Mouse (Mus musculus): Measurements from ENCODE around the gene Cd300lg.
A peak's percentile ranks its signal among the peaks of the same experiment; 100 is the strongest.

The Cd300lg gene

DNA sequence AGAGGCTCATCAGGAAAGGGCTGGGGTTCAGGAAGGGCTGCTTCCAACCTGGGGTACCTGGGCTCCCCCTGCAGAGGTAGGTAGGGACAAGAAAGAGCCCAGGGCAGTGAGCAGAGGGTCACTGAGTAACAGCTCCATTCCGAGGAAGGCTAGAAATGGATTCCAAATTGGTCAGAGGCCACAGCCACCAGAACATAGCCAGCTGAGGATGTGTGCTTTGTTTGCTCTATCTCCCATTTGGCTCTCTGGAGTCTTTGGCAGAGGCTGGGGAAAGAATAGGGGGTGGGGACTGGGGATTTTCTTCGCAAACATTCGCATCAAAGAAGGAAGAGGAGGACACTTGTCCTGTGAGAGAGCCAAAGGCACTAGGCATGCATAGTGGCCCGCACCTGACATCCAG is 10.6 kb downstream of the Cd300lg start:
- no peak for DNase-seq (ENCODE audit: low read depth, low spot score)

GRCm38 (mm10) chr11:102052697-102053096 is 11.4 kb downstream of the Cd300lg start:
- no peak for DNase-seq (ENCODE audit: low read depth, low spot score)

- DNase-seq (ENCODE audit: low read depth, low spot score), result no peak
Observed at GRCm38 (mm10) chr11:102053183-102053582, 11.9 kb downstream of the Cd300lg start.

- DNase-seq (ENCODE audit: low read depth, low spot score), result no peak
Observed at GRCm38 (mm10) chr11:102053847-102054246, 12.5 kb downstream of the Cd300lg start.

- no peak for DNase-seq (ENCODE audit: low read depth, low spot score)
Observed at GRCm38 (mm10) chr11:102061236-102061940, 20.1 kb downstream of the Cd300lg start.

DNA sequence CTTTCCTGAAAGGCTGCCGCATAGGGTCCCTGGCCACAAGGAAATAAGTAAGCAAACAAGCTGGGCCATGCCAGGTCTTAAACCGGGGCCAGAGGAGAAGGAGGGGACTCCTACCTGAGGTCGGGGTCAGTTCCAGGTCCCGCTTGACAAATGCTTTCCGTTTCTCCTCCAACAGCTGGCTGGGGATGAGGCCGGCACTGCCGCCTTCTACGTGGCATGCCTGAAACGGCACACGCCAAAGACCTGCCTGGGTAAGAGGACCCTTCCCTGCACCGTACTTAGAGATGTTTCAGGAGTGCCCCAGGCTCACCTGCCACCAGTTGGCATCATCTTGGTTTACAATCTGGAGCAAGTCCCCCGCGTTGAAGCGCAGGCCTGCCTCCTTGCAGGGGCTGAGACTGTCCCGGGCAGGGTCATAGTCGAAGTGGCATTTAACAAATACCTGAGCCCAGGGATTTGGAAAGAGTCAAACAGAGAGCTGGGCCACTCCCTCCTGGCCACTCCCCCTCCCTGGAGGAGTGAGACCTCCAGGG is 20.7 kb downstream of the Cd300lg start:
- no peak for DNase-seq (ENCODE audit: low read depth, low spot score)

DNA sequence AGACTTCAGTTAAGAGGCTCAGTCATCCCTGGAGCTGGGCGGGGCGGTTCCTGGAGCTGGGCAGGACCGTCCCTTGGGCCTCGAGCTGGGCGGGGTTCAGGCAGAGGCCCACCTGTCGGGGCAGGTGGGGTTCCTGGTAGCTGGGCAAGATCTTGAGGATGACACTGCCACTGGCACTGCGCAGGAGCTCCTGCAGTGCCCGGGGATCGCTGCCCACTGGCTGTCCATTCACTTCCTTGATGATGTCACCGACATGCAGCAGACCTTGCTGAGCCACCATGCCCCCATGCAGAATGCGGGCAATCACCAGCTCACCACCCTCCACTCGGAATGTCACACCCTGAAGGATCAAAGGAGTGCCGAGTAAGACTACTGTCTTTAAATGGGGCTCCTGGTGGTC is 21.8 kb downstream of the Cd300lg start:
- no peak for DNase-seq (ENCODE audit: low read depth, low spot score)

GRCm38 (mm10) chr11:102068969-102069368 is 27.7 kb downstream of the Cd300lg start:
- DNase-seq (ENCODE audit: low read depth, low spot score), result no peak

DNA sequence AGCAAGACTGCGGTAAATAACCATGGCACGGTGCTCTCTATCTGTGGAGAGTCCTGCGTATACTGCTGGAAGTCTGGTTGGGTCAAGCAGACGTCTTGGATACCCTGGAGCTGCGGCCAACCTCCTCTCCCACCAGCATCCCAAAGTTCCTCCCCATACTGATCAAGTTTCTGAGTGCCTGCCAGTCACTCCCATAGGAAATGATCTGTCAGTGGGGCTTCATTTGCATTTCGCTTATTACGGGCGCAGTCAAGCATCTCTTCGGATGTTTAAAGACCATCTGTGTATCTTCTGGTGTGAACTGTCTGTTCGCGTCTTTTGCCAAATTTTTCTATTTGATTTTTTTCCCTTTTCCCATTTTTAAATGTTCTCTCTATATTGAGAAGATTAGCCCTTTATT is 28.3 kb downstream of the Cd300lg start:
- DNase-seq (ENCODE audit: low read depth, low spot score), result no peak

GRCm38 (mm10) chr11:102070426-102070825 is 29.1 kb downstream of the Cd300lg start:
- DNase-seq (ENCODE audit: low read depth, low spot score), result no peak

DNA sequence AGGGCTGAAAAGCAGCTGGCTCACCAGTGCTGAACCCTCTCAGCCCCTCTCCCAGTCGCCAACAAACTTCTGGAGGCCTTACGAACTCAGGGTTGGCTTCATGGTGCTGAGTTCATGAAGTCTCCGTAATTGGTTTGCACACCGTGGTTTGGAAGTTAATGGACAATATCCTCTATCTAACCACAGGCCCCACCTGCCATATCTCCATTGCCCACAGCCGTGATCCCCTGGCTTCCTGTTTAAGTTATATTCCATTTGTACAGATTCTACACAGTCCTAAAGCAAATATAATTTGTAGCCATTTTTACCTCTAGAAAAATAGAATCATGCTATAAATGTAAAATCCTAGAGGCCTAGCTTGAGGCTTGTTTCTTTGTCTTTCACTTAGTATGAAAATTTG is 31.4 kb downstream of the Cd300lg start:
- DNase-seq (ENCODE audit: low read depth, low spot score), result no peak

DNA sequence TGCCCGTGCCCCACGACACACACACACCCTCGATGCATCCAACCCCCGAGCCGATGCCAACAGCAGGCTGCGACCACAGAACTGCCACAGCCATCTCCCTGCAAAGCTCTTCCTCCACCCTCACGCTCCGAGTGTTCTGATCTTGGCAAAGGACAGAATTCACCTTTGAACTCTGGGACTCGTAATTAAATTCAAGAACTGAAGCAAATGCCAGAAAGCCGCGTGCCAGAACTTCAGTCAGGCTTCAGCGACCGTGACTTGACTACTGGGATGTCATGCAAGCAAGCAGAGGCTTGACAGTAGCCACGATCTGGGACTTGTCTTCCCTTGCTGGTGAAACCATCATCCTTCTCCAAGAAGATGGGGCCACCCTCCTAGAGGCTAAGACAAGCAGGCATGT is 32.4 kb downstream of the Cd300lg start:
- no peak for DNase-seq (ENCODE audit: low read depth, low spot score)

DNA sequence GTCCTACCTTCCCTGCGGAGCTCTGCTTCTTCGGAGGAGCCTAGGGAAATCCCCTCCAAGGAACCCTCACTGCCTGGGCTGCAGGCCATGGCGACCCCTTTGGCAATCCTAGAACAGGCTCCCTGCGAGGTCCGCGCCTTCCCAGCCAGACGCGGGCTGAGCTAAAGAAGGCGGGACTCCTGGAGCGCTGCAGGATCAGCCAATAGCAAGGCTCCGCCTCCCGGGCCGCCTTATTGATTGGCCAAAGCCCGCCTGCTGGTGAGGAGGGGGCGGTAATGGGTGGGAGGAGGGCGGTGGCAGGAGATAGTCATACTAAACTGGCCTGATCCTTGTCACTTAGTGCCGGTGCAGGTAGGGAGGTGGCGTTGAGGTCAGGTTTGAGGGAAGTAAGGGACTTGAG is 41.0 kb downstream of the Cd300lg start:
- peak; percentile 68 for DNase-seq (ENCODE audit: low read depth, low spot score)

DNA sequence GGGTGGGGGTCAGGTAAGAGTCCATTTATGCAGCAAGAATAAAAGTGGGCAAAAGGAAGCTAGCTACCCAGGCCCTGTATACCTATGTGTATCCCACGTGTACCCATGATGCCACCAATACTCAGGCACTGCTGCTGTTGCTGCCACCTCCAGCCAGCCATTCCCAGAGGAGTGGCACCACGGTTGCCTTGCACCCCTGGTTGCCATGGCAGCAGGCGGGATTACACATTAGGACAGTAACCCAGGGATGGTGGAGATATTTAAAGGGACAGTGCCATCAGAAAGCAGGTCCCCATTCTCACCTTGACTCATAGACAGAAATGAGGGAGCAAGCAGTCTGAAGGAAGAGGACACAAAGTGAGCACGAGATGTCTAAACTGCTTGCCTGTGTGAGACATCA is 41.9 kb downstream of the Cd300lg start:
- no peak for DNase-seq (ENCODE audit: low read depth, low spot score)

- no peak for DNase-seq (ENCODE audit: low read depth, low spot score)
Observed at GRCm38 (mm10) chr11:102084159-102084558, 42.9 kb downstream of the Cd300lg start.

GRCm38 (mm10) chr11:102086331-102086730 is 45.0 kb downstream of the Cd300lg start:
- peak; percentile 69 for DNase-seq (ENCODE audit: low read depth, low spot score)

- DNase-seq (ENCODE audit: low read depth, low spot score), result peak; percentile 87
Observed at GRCm38 (mm10) chr11:102087081-102087751, 45.9 kb downstream of the Cd300lg start.

GRCm38 (mm10) chr11:102087931-102088898 is 46.9 kb downstream of the Cd300lg start, which contains the start of gene Mpp2:
TSS of gene Mpp2 (minus strand) at chr11:102088515.
- DNase-seq (ENCODE audit: low read depth, low spot score), result peak; percentile 62

- DNase-seq (ENCODE audit: low read depth, low spot score), result peak; percentile 63
Observed at GRCm38 (mm10) chr11:102089088-102089808, 47.9 kb downstream of the Cd300lg start.

- DNase-seq (ENCODE audit: low read depth, low spot score), result no peak
Observed at GRCm38 (mm10) chr11:102095676-102096075, 54.4 kb downstream of the Cd300lg start.

DNA sequence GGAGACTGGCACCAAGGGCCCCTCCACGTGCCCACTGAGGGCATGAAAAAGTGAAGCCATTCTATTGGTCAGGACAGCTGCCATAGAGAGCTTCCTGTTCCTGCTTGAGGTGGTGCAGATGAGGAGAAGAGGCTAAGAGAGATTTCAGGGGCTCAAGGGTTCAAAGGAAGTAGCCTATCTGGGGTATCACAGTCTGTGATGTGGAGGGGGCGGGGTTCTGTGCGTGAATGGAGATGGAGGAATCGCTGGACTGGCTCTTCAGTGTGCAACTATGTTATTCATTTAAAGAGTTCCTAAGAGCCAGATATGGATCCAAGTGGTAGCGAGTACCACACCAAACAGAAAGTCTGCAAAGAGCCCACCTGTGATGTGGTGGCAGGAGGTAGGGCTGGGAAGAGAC is 55.1 kb downstream of the Cd300lg start:
- DNase-seq (ENCODE audit: low read depth, low spot score), result no peak

All from brain, embryonic 18.5 days (tissue).